24 mouse cellular contexts compared by ENCODE assay signal in genomic region chr6:118759015-118759414, GRCm38 (mm10).
A peak's percentile ranks its signal among the peaks of the same experiment; 100 is the strongest.
DNase-seq lines count a peak whose midpoint lies in the region; ATAC-seq lines count a peak whose summit lies in the region.
"Had no signal": no experiment of that assay in that cellular context is flagged by ENCODE, and none has a peak within 500 bp of the region (broad histone marks: within the 10 kb centered on the region; RNA-seq: fewer than 3 reads in every experiment).

No protein-coding gene starts in this region.

- H3K4me1 ChIP-seq in midbrain, embryonic 11.5 days (ENCODE audit: control insufficient read depth, insufficient read depth, low read length), result no peaks in the 10 kb centered on the region
- no peaks in the 10 kb centered on the region for H3K4me1 ChIP-seq in midbrain, embryonic 14.5 days (ENCODE audit: control insufficient read depth, insufficient read depth, low read length)
- peaks cover 39% of the 10 kb centered on the region for H3K4me1 ChIP-seq in liver, embryonic 12.5 days

- no peak overlapping the region for H3K4me3 ChIP-seq in midbrain, embryonic 11.5 days (ENCODE audit: low read depth, low read length)
- H3K4me3 ChIP-seq in midbrain, embryonic 14.5 days (replicated peaks; ENCODE audit: low read depth, low read length), result no peak overlapping the region
- no peak overlapping the region for H3K4me3 ChIP-seq in liver, embryonic 12.5 days
- H3K4me3 ChIP-seq: layer of hippocampus, adult 2 months; limb, embryonic 10.5 days had no signal

- no peak overlapping the region for H3K27ac ChIP-seq in midbrain, embryonic 11.5 days (ENCODE audit: low read depth, low read length)
- no peak overlapping the region for H3K27ac ChIP-seq in midbrain, embryonic 14.5 days (replicated peaks; ENCODE audit: low read depth, low read length)
- peak overlapping the region; percentile 91 for H3K27ac ChIP-seq in liver, embryonic 12.5 days
- H3K27ac ChIP-seq: hindbrain, embryonic 14.5 days; layer of hippocampus, adult 2 months; limb, embryonic 10.5 days had no signal

- DNase-seq in midbrain, embryonic 11.5 days (ENCODE audit: low spot score, missing footprints), result peak; percentile 41
- DNase-seq in midbrain, embryonic 14.5 days, result no peak
- peak; percentile 69 for DNase-seq in c-Kit-positive CD71-positive TER-119-positive erythroid progenitor cells, embryonic 14.5 days (ENCODE audit: low spot score)
- no peak for DNase-seq in retina, postnatal 1 day
- DNase-seq in left cerebral cortex, postnatal 14 days (ENCODE audit: low spot score in 2 of 2), result no peak
- no peak for DNase-seq in left cerebral cortex, adult 18-20 months (ENCODE audit: low spot score in 2 of 2)
- DNase-seq: adrenal gland, postnatal 10 days; cerebellum, adult 8-10 months; heart, postnatal 10 days; kidney, adult 8-10 months; kidney, postnatal 14 days; layer of hippocampus, postnatal 36 days; lung, adult 18-20 months; lung, postnatal 14 days; right cerebral cortex, adult 18-20 months; thymus, adult 18-20 months; thymus, postnatal 4 days had no signal

- no peaks in the 10 kb centered on the region for H3K36me3 ChIP-seq in midbrain, embryonic 11.5 days (ENCODE audit: control insufficient read depth, insufficient read depth, low read length)
- H3K36me3 ChIP-seq in midbrain, embryonic 14.5 days (ENCODE audit: control insufficient read depth, insufficient read depth, low read length), result no peaks in the 10 kb centered on the region
- no peaks in the 10 kb centered on the region for H3K36me3 ChIP-seq in liver, embryonic 12.5 days

- no peaks in the 10 kb centered on the region for H3K9me3 ChIP-seq in midbrain, embryonic 11.5 days (ENCODE audit: control insufficient read depth, low read length)
- no peaks in the 10 kb centered on the region for H3K9me3 ChIP-seq in midbrain, embryonic 14.5 days (ENCODE audit: control insufficient read depth, low read length)
- H3K9me3 ChIP-seq in liver, embryonic 12.5 days (replicated peaks), result no peaks in the 10 kb centered on the region
- H3K9me3 ChIP-seq: limb, embryonic 10.5 days had no signal

- ATAC-seq in midbrain, embryonic 11.5 days (ENCODE audit: low FRiP score), result no peak
- no peak for ATAC-seq in midbrain, embryonic 14.5 days (ENCODE audit: low FRiP score, low TSS enrichment)
- ATAC-seq in liver, embryonic 12.5 days, result peak; percentile 82
- peak; percentile 55 for ATAC-seq in megakaryocyte-erythroid progenitor cell, adult 5-6 weeks (replicated peaks; ENCODE audit: low FRiP score, low TSS enrichment, poor library complexity, severe bottlenecking)
- ATAC-seq: activated CD4-positive, CD25-positive, alpha-beta regulatory T cell, adult 4 months; forebrain, embryonic 16.5 days had no signal

- H3K4me2 ChIP-seq in midbrain, embryonic 11.5 days, result no peak overlapping the region
- H3K4me2 ChIP-seq in midbrain, embryonic 14.5 days (ENCODE audit: low read length), result no peak overlapping the region
- H3K4me2 ChIP-seq in liver, embryonic 12.5 days, result peak overlapping the region; percentile 67
- H3K4me2 ChIP-seq: hindbrain, embryonic 14.5 days had no signal

- 93% methylated on average over 5 of the region's 5 CpGs for WGBS in midbrain, embryonic 11.5 days
- 92% methylated on average over 5 of the region's 5 CpGs for WGBS in midbrain, embryonic 14.5 days
- 42% methylated on average over 5 of the region's 5 CpGs for WGBS in liver, embryonic 12.5 days (ENCODE audit: insufficient replicate concordance)

- intact Hi-C loops in left cerebral cortex, postnatal 14 days (cut with DNase I), result no loop called here

- no peak overlapping the region for H3K9ac ChIP-seq in midbrain, embryonic 11.5 days (ENCODE audit: low read length)
- H3K9ac ChIP-seq in midbrain, embryonic 14.5 days (replicated peaks; ENCODE audit: low read length), result no peak overlapping the region
- peak overlapping the region; percentile 62 for H3K9ac ChIP-seq in liver, embryonic 12.5 days
- H3K9ac ChIP-seq: hindbrain, embryonic 14.5 days had no signal

- no peaks in the 10 kb centered on the region for H3K27me3 ChIP-seq in midbrain, embryonic 11.5 days (ENCODE audit: control insufficient read depth, insufficient read depth, low read length)
- no peaks in the 10 kb centered on the region for H3K27me3 ChIP-seq in midbrain, embryonic 14.5 days (ENCODE audit: control insufficient read depth, insufficient read depth, low read length)
- no peaks in the 10 kb centered on the region for H3K27me3 ChIP-seq in liver, embryonic 12.5 days (replicated peaks)

Comparison
In these comparisons a context has a peak if more than half of its experiments do, and no peak if none do; other contexts are left out.
1. DNase-seq: peak in midbrain, embryonic 11.5 days (single experiment) and c-Kit-positive CD71-positive TER-119-positive erythroid progenitor cells, embryonic 14.5 days (single experiment); none in midbrain, embryonic 14.5 days (single experiment), retina, postnatal 1 day (single experiment), left cerebral cortex, postnatal 14 days (0 of 2) and left cerebral cortex, adult 18-20 months (0 of 2).
2. ATAC-seq: peak in liver, embryonic 12.5 days (single experiment) and megakaryocyte-erythroid progenitor cell, adult 5-6 weeks (single experiment); none in midbrain, embryonic 11.5 days (single experiment) and midbrain, embryonic 14.5 days (single experiment).